9 mouse cellular contexts compared by ENCODE assay signal in genomic region chr7:130968537-130968936, GRCm38 (mm10). TPM values are rescaled to one million over a fixed set of nuclear protein-coding genes. Genes with fewer than 3 reads are reported as not detected.
DNase-seq lines count a peak whose midpoint lies in the region; ATAC-seq and TF ChIP-seq lines count a peak whose summit lies in the region.
"Had no signal": no experiment of that assay in that cellular context is flagged by ENCODE, and none has a peak within 500 bp of the region (broad histone marks: within the 10 kb centered on the region; RNA-seq: fewer than 3 reads in every experiment).

No protein-coding gene starts in this region.

- H3K9me3 ChIP-seq in forebrain, embryonic 15.5 days: no peaks in the 10 kb centered on the region
- H3K9me3 ChIP-seq: embryonic facial prominence, embryonic 12.5 days had no signal

- H3K4me2 ChIP-seq in forebrain, embryonic 15.5 days (replicated peaks): no peak overlapping the region
- H3K4me2 ChIP-seq: embryonic facial prominence, embryonic 12.5 days had no signal

- no peaks in the 10 kb centered on the region for H3K27me3 ChIP-seq in forebrain, embryonic 15.5 days
- H3K27me3 ChIP-seq: embryonic facial prominence, embryonic 12.5 days had no signal

- peak overlapping the region; percentile 28 for H3K27ac ChIP-seq in bone marrow macrophage, adult 2 months (ENCODE audit: insufficient read depth, low read depth, low read length)
- H3K27ac ChIP-seq in forebrain, embryonic 15.5 days (replicated peaks): no peak overlapping the region
- H3K27ac ChIP-seq: embryonic facial prominence, embryonic 12.5 days had no signal

- TF ChIP-seq CTCF in bone marrow macrophage, adult 2 months (IDR thresholded peaks at IDR 0.05; ENCODE audit: low read depth, low read length): no peak

- peaks cover 35% of the 10 kb centered on the region for H3K4me1 ChIP-seq in bone marrow macrophage, adult 2 months (ENCODE audit: control insufficient read depth, insufficient read depth, low read length)
- peaks cover 26% of the 10 kb centered on the region for H3K4me1 ChIP-seq in forebrain, embryonic 15.5 days

- H3K9ac ChIP-seq in forebrain, embryonic 15.5 days (replicated peaks): no peak overlapping the region
- H3K9ac ChIP-seq: embryonic facial prominence, embryonic 12.5 days had no signal

- TF ChIP-seq POLR2A in bone marrow macrophage, adult 2 months (IDR thresholded peaks at IDR 0.05; ENCODE audit: borderline replicate concordance, low read depth, low read length): no peak

- WGBS in forebrain, embryonic 15.5 days: 74% methylated on average over 7 of the region's 7 CpGs

- H3K4me3 ChIP-seq in bone marrow macrophage, adult 2 months (ENCODE audit: insufficient read depth, low read length): peak overlapping the region; percentile 9; the same call in 1 of the 2 replicates
- no peak overlapping the region for H3K4me3 ChIP-seq in forebrain, embryonic 15.5 days
- H3K4me3 ChIP-seq: embryonic facial prominence, embryonic 12.5 days had no signal

- no peaks in the 10 kb centered on the region for H3K36me3 ChIP-seq in forebrain, embryonic 15.5 days
- H3K36me3 ChIP-seq: embryonic facial prominence, embryonic 12.5 days had no signal

- intact Hi-C loops in heart, postnatal 10 days (cut with DNase I): no loop called here

- DNase-seq in frontal cortex, postnatal 36 days (ENCODE audit: low spot score in 2 of 2): no peak
- DNase-seq in 3134 (ENCODE audit: extremely low read depth, insufficient read length, low spot score): peak; percentile 75
- DNase-seq in heart, postnatal 10 days: peak; percentile 70 to 75
- DNase-seq in thymus, postnatal 25 days: no peak

- peak; percentile 64 for ATAC-seq in frontal cortex, adult (ENCODE audit: low TSS enrichment)
- no peak for ATAC-seq in forebrain, embryonic 15.5 days (replicated peaks)
- ATAC-seq in cerebellum, adult (ENCODE audit: insufficient number of reproducible peaks, low FRiP score, low TSS enrichment): no peak

RNA-seq across cellular contexts. Expression of gene Htra1, which starts 32.6 kb away (rescaled TPM):
- 0.84 and 1.5 TPM in 2 replicates for polyA plus RNA-seq in bone marrow macrophage, adult 2 months (2012; ENCODE audit: insufficient read depth, insufficient read length, missing spikeins)
- 100 to 1,000 TPM; 176 to 209 TPM for total RNA-seq in heart, postnatal 10 days (2021)
- 23.6 and 23.8 TPM in 2 replicates for polyA plus RNA-seq in forebrain, embryonic 15.5 days (2015; fragmentation: Nextera tagmentation; extraction: Ambion mirVana)

Comparison
In these comparisons a context has a peak if more than half of its experiments do, and no peak if none do; other contexts are left out.
1. DNase-seq: peak in 3134 (single experiment) and heart, postnatal 10 days (2 of 2); none in frontal cortex, postnatal 36 days (0 of 2) and thymus, postnatal 25 days (single experiment).